Mouse (Mus musculus) kidney, adult 2 months (tissue): ENCODE measurements around the gene Epha3. TPM values are rescaled to one million over a fixed set of nuclear protein-coding genes. Genes with fewer than 3 reads are reported as not detected.

Experiments
- DNase-seq: peaks from one replicate; pipeline ENCODE4 v3.0.0; 2021
- H3K27ac ChIP-seq: fragments of 200-500 bp; 2 replicates; pipeline ENCODE4 v1.5.1; 2012; ENCODE audit warnings: low read depth, low read length, control low read depth, inconsistent platforms; ENCODE audit not compliant: insufficient read depth
- H3K27me3 ChIP-seq: fragments of 200-500 bp; replicated peaks from 2 replicates; pipeline ENCODE4 v1.6.1; 2012; ENCODE audit warnings: mild to moderate bottlenecking, moderate library complexity, low read length, inconsistent platforms; ENCODE audit not compliant: control insufficient read depth, insufficient read depth
- H3K36me3 ChIP-seq: fragments of 200-500 bp; 2 replicates; pipeline ENCODE4 v1.6.1; 2012; ENCODE audit warnings: mild to moderate bottlenecking, moderate library complexity, low read length, inconsistent platforms; ENCODE audit not compliant: control insufficient read depth, insufficient read depth
- H3K4me1 ChIP-seq: fragments of 200-500 bp; 2 replicates; pipeline ENCODE4 v1.6.1; 2011; ENCODE audit warnings: low read length; ENCODE audit not compliant: control insufficient read depth, insufficient read depth
- H3K4me3 ChIP-seq: fragments of 200-500 bp; 2 replicates; pipeline ENCODE4 v1.5.1; 2011; ENCODE audit warnings: mild to moderate bottlenecking, low read depth, low read length, control low read depth; ENCODE audit not compliant: insufficient read depth
- CTCF ChIP-seq: fragments of 200-500 bp; conservative IDR thresholded peaks from 2 replicates; pipeline ENCODE4 v1.5.1; 2011; ENCODE audit warnings: low read depth, mild to moderate bottlenecking, control low read depth, low read length, moderate library complexity, mixed read lengths; ENCODE audit not compliant: insufficient read depth, insufficient read length
- POLR2A ChIP-seq: fragments of 200-500 bp; IDR thresholded peaks from one replicate; pipeline ENCODE4 v1.6.1; 2011; ENCODE audit warnings: low read depth, low read length, control low read depth
- WGBS: fragments of 180-500 bp; shearing (Covaris S2); methylation state at CpG from one replicate; pipeline ENCODE4 v1.1.7; 2018; 5-methylcytosine and 5-hydroxymethylcytosine counted together
- polyA plus RNA-seq: library from polyadenylated mRNA; depleted of rRNA; stranded (reverse); fragments of >200 nt; gene quantifications from 2 replicates; pipeline ENCODE4 v1.2.3, GENCODE M21; 2012

Gene Epha3
- polyA plus RNA-seq, 1 experiment = 0.53 TPM

- TF ChIP-seq POLR2A = no peak
- no peak for TF ChIP-seq CTCF
- Histone ChIP-seq H3K27ac (no peak overlapping the region), H3K36me3 (no peaks in the 10 kb centered on the region), H3K4me1 (no peaks in the 10 kb centered on the region), H3K4me3 (no peak overlapping the region), H3K27me3 (no peaks in the 10 kb centered on the region)
- DNase-seq = no peak
- 70% methylated on average over 5 of the region's 5 CpGs for WGBS
These were observed 54.1 kb downstream of the Epha3 start for GRCm38 (mm10) chr16:63809871-63810270.

- no peaks in the 10 kb centered on the region for H3K27me3 ChIP-seq
- no peak for TF ChIP-seq CTCF
- no peak for TF ChIP-seq POLR2A
- DNase-seq = no peak
- no peak overlapping the region for H3K27ac ChIP-seq
- no peaks in the 10 kb centered on the region for H3K36me3 ChIP-seq
- no peaks in the 10 kb centered on the region for H3K4me1 ChIP-seq
- H3K4me3 ChIP-seq = no peak overlapping the region
These were observed 55.0 kb downstream of the Epha3 start for GRCm38 (mm10) chr16:63808991-63809390.

- Histone ChIP-seq H3K36me3 (no peaks in the 10 kb centered on the region), H3K27ac (no peak overlapping the region), H3K4me1 (no peaks in the 10 kb centered on the region), H3K4me3 (no peak overlapping the region), H3K27me3 (no peaks in the 10 kb centered on the region)
- WGBS = 51% methylated on average over 5 of the region's 5 CpGs
- TF ChIP-seq POLR2A = no peak
- TF ChIP-seq CTCF = no peak
- no peak for DNase-seq
These were observed 57.4 kb downstream of the Epha3 start for GRCm38 (mm10) chr16:63806437-63807129.

GRCm38 (mm10) chr16:63806025-63806424 lies 58.0 kb downstream of the Epha3 start:
- 90% methylated on average over 3 of the region's 3 CpGs for WGBS
- Histone ChIP-seq H3K4me3 (no peak overlapping the region), H3K27ac (no peak overlapping the region), H3K36me3 (no peaks in the 10 kb centered on the region), H3K4me1 (no peaks in the 10 kb centered on the region), H3K27me3 (no peaks in the 10 kb centered on the region)
- no peak for DNase-seq
- TF ChIP-seq CTCF (no peak), POLR2A (no peak)

- DNase-seq = no peak
- Histone ChIP-seq H3K27ac (no peak overlapping the region), H3K4me3 (no peak overlapping the region), H3K4me1 (no peaks in the 10 kb centered on the region), H3K36me3 (no peaks in the 10 kb centered on the region), H3K27me3 (no peaks in the 10 kb centered on the region)
- TF ChIP-seq CTCF (no peak), POLR2A (no peak)
- WGBS = 78% methylated on average over 3 of the region's 3 CpGs
These were observed 62.5 kb downstream of the Epha3 start for GRCm38 (mm10) chr16:63801436-63801835.

GRCm38 (mm10) chr16:63798341-63798740 lies 65.6 kb downstream of the Epha3 start:
- Histone ChIP-seq H3K27ac (no peak overlapping the region), H3K36me3 (no peaks in the 10 kb centered on the region), H3K4me1 (no peaks in the 10 kb centered on the region), H3K27me3 (no peaks in the 10 kb centered on the region), H3K4me3 (no peak overlapping the region)
- WGBS = 58% methylated on average over 2 of the region's 2 CpGs
- no peak for DNase-seq
- no peak for TF ChIP-seq POLR2A
- TF ChIP-seq CTCF = no peak

- Histone ChIP-seq H3K4me1 (no peaks in the 10 kb centered on the region), H3K27ac (no peak overlapping the region), H3K27me3 (no peaks in the 10 kb centered on the region), H3K36me3 (no peaks in the 10 kb centered on the region), H3K4me3 (no peak overlapping the region)
- TF ChIP-seq CTCF = no peak
- TF ChIP-seq POLR2A = no peak
- no peak for DNase-seq
- 89% methylated on average over 5 of the region's 5 CpGs for WGBS
These were observed 69.7 kb downstream of the Epha3 start for GRCm38 (mm10) chr16:63794292-63794691.
